Mouse (Mus musculus): ENCODE measurements around the gene Cd209a.

DNA sequence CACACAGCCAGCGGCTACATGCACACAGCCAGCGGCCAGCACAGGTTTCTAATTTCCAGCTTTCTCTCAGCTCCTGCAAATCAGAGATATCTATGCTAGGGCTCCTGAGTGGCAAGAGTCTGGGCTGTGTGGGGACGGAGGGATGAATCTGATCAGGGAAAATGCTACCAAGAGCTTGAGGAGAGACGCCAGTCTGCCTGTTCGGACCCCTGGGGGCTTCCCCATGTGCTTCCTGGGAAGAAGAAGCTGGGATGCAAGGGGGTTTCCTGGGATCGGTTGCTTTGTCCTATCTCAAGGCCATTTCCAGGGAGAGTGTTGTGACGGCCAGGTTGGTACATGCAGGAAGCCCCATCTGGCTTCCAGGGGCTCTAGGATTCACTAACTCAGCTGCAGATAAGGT lies 41.2 kb downstream of the Cd209a start:
- TF ChIP-seq CTCF (IDR thresholded peaks at IDR 0.05; ENCODE audit: control insufficient read depth, insufficient read depth, insufficient replicate concordance, low read depth, low read length) (no peak), POLR2A (IDR thresholded peaks at IDR 0.05; ENCODE audit: control insufficient read depth, low read depth, low read length) (no peak)
